In genomic region chr10:107925306-107925705, GRCm38 (mm10) we compare ENCODE assay signal across 10 mouse cellular contexts. TPM values are rescaled to one million over a fixed set of nuclear protein-coding genes. Genes with fewer than 3 reads are reported as not detected.
DNase-seq lines count a peak whose midpoint lies in the region; ATAC-seq and TF ChIP-seq lines count a peak whose summit lies in the region.
"Had no signal": no experiment of that assay in that cellular context is flagged by ENCODE, and none has a peak within 500 bp of the region (broad histone marks: within the 10 kb centered on the region; RNA-seq: fewer than 3 reads in every experiment).

No protein-coding gene starts in this region.

- TF ChIP-seq RAD21 in CH12.LX (IDR thresholded peaks at IDR 0.05; ENCODE audit: low read depth, low read length) = peak; percentile 80

- TF ChIP-seq POLR2A in CH12.LX (IDR thresholded peaks at IDR 0.05; ENCODE audit: low read depth, low read length) = no peak
- no peak for TF ChIP-seq POLR2A in brain, embryonic 14.5 days (IDR thresholded peaks at IDR 0.05; ENCODE audit: borderline replicate concordance, extremely low read depth, insufficient read depth, insufficient read length, poor library complexity, severe bottlenecking)

- in situ Hi-C loops in CH12.LX (cut with MboI; ENCODE audit: low pct_ligation_motif_present, low pct_unique_long_range_greater_than_20kb, low sequenced_read_pairs) = loop anchor here (5.0 to 25.0 kb wide), 3 partner anchors 128 to 512 kb away; no protein-coding TSS in a partner anchor

- H3K27ac ChIP-seq in forebrain, embryonic 14.5 days (ENCODE audit: low read depth, low read length) = no peak overlapping the region
- no peak overlapping the region for H3K27ac ChIP-seq in forebrain, embryonic 15.5 days (replicated peaks)
- no peak overlapping the region for H3K27ac ChIP-seq in liver, postnatal 0 days (ENCODE audit: low read depth)
- no peak overlapping the region for H3K27ac ChIP-seq in liver, embryonic 11.5 days (ENCODE audit: low read depth, low read length)
- no peak overlapping the region for H3K27ac ChIP-seq in CH12.LX (ENCODE audit: insufficient read depth, low read depth)

- no peak for TF ChIP-seq EP300 in liver, postnatal 0 days (IDR thresholded peaks at IDR 0.05; ENCODE audit: low read depth)
- TF ChIP-seq EP300 in CH12.LX (IDR thresholded peaks at IDR 0.05; ENCODE audit: low read length) = no peak

- TF ChIP-seq CTCF in liver, postnatal 0 days (IDR thresholded peaks at IDR 0.05; ENCODE audit: low read depth) = peak; percentile 49
- TF ChIP-seq CTCF in CH12.LX (conservative IDR thresholded peaks at IDR 0.05 in 1 of 2, IDR thresholded peaks at IDR 0.05 in 1 of 2; ENCODE audit: low read depth in 2 of 2, low read length in 2 of 2) = peak; percentile 34 to 69; a peak in 3 of 4 replicates
- peak; percentile 37; the same call in 1 of the 2 replicates for TF ChIP-seq CTCF in brain, embryonic 14.5 days (IDR thresholded peaks at IDR 0.05; ENCODE audit: borderline replicate concordance, extremely low read depth, insufficient read depth, insufficient read length)

- peak; percentile 52 for DNase-seq in forebrain, embryonic 14.5 days (ENCODE audit: low spot score)
- no peak for DNase-seq in liver, postnatal 0 days
- no peak for DNase-seq in liver, embryonic 11.5 days (ENCODE audit: low spot score)
- peak; percentile 40 for DNase-seq in CH12.LX (ENCODE audit: extremely low read depth)
- peak; percentile 67 for DNase-seq in brain, embryonic 14.5 days (ENCODE audit: low read depth)
- DNase-seq in frontal cortex, postnatal 25 days (ENCODE audit: low spot score in 2 of 2) = no peak
- no peak for DNase-seq in adrenal gland, postnatal 10 days
- DNase-seq: cerebellum, adult 11 months had no signal

- H3K4me1 ChIP-seq in forebrain, embryonic 14.5 days (ENCODE audit: control insufficient read depth, insufficient read depth, low read length) = no peaks in the 10 kb centered on the region
- H3K4me1 ChIP-seq in forebrain, embryonic 15.5 days = no peaks in the 10 kb centered on the region
- no peaks in the 10 kb centered on the region for H3K4me1 ChIP-seq in liver, postnatal 0 days (ENCODE audit: insufficient read depth)
- no peaks in the 10 kb centered on the region for H3K4me1 ChIP-seq in liver, embryonic 11.5 days (replicated peaks; ENCODE audit: control insufficient read depth, insufficient read depth, low read length)
- H3K4me1 ChIP-seq in CH12.LX (ENCODE audit: control insufficient read depth in 1 of 2, insufficient read depth in 2 of 2) = peaks cover 3 to 27% of the 10 kb centered on the region in 2 experiments; a peak in 3 of 4 replicates

- H3K9ac ChIP-seq in forebrain, embryonic 14.5 days (ENCODE audit: low read length) = no peak overlapping the region
- no peak overlapping the region for H3K9ac ChIP-seq in forebrain, embryonic 15.5 days (replicated peaks)
- no peak overlapping the region for H3K9ac ChIP-seq in liver, postnatal 0 days (replicated peaks)
- no peak overlapping the region for H3K9ac ChIP-seq in liver, embryonic 11.5 days (ENCODE audit: low read depth, low read length)
- no peak overlapping the region for H3K9ac ChIP-seq in CH12.LX (ENCODE audit: insufficient read depth, low read depth)

- no peaks in the 10 kb centered on the region for H3K36me3 ChIP-seq in forebrain, embryonic 14.5 days (ENCODE audit: control insufficient read depth, insufficient read depth, low read length)
- H3K36me3 ChIP-seq in forebrain, embryonic 15.5 days = no peaks in the 10 kb centered on the region
- H3K36me3 ChIP-seq in liver, postnatal 0 days (replicated peaks; ENCODE audit: insufficient read depth, low read length) = no peaks in the 10 kb centered on the region
- no peaks in the 10 kb centered on the region for H3K36me3 ChIP-seq in liver, embryonic 11.5 days (ENCODE audit: control insufficient read depth, insufficient read depth, low read length)
- H3K36me3 ChIP-seq in CH12.LX (replicated peaks in 1 of 2; ENCODE audit: control insufficient read depth in 1 of 2, insufficient read depth in 1 of 2, low read length in 1 of 2) = no peaks in the 10 kb centered on the region

- ATAC-seq in forebrain, embryonic 14.5 days = no peak
- ATAC-seq in forebrain, embryonic 15.5 days (replicated peaks) = no peak
- ATAC-seq in liver, postnatal 0 days = no peak
- no peak for ATAC-seq in liver, embryonic 11.5 days (replicated peaks; ENCODE audit: low FRiP score)

- no peaks in the 10 kb centered on the region for H3K9me3 ChIP-seq in forebrain, embryonic 14.5 days (replicated peaks; ENCODE audit: control insufficient read depth, low read length)
- H3K9me3 ChIP-seq in forebrain, embryonic 15.5 days = no peaks in the 10 kb centered on the region
- no peaks in the 10 kb centered on the region for H3K9me3 ChIP-seq in liver, postnatal 0 days (ENCODE audit: low read length)
- H3K9me3 ChIP-seq in liver, embryonic 11.5 days (ENCODE audit: control insufficient read depth, low read length) = no peaks in the 10 kb centered on the region
- H3K9me3 ChIP-seq in CH12.LX (replicated peaks; ENCODE audit: low read length) = no peaks in the 10 kb centered on the region

- no peak overlapping the region for H3K4me3 ChIP-seq in forebrain, embryonic 14.5 days (ENCODE audit: low read depth, low read length)
- no peak overlapping the region for H3K4me3 ChIP-seq in forebrain, embryonic 15.5 days
- H3K4me3 ChIP-seq in liver, postnatal 0 days (ENCODE audit: low read depth, low read length) = no peak overlapping the region
- no peak overlapping the region for H3K4me3 ChIP-seq in liver, embryonic 11.5 days (ENCODE audit: low read depth, low read length)
- H3K4me3 ChIP-seq in CH12.LX (replicated peaks in 1 of 3; ENCODE audit: low read depth in 2 of 3, low read length in 2 of 3, poor library complexity in 1 of 3) = no peak overlapping the region

- H3K27me3 ChIP-seq in forebrain, embryonic 14.5 days (replicated peaks; ENCODE audit: control insufficient read depth, insufficient read depth, low read length) = no peaks in the 10 kb centered on the region
- no peaks in the 10 kb centered on the region for H3K27me3 ChIP-seq in forebrain, embryonic 15.5 days
- no peaks in the 10 kb centered on the region for H3K27me3 ChIP-seq in liver, postnatal 0 days (ENCODE audit: insufficient read depth, low read length)
- no peaks in the 10 kb centered on the region for H3K27me3 ChIP-seq in liver, embryonic 11.5 days (replicated peaks; ENCODE audit: control insufficient read depth, insufficient read depth, low read length)
- no peaks in the 10 kb centered on the region for H3K27me3 ChIP-seq in CH12.LX (replicated peaks)

- no peaks in the 10 kb centered on the region for H3K79me2 ChIP-seq in CH12.LX (replicated peaks; ENCODE audit: control insufficient read depth, extremely low read depth, insufficient read depth, poor library complexity, severe bottlenecking)

- H3K4me2 ChIP-seq in forebrain, embryonic 14.5 days (ENCODE audit: low read length) = no peak overlapping the region
- H3K4me2 ChIP-seq in forebrain, embryonic 15.5 days (replicated peaks) = no peak overlapping the region
- H3K4me2 ChIP-seq in liver, postnatal 0 days (ENCODE audit: low read depth, low read length) = no peak overlapping the region
- H3K4me2 ChIP-seq in liver, embryonic 11.5 days = no peak overlapping the region
- H3K4me2 ChIP-seq in CH12.LX (ENCODE audit: insufficient read depth, low read depth, poor library complexity, severe bottlenecking) = no peak overlapping the region

- dilution Hi-C loops in CH12.LX (cut with MboI; ENCODE audit: extremely low pct_ligation_motif_present, extremely low pct_unique_long_range_greater_than_20kb, low sequenced_read_pairs) = no loop called here

TF ChIP-seq in CH12.LX, 34 proteins besides CTCF, POLR2A, EP300 and RAD21:
- peak; percentile 4; the same call in 1 of the 2 replicates for TF ChIP-seq ZC3H11A (IDR thresholded peaks at IDR 0.05; ENCODE audit: low read depth, low read length)
- peak; percentile 46 for TF ChIP-seq SMC3 (IDR thresholded peaks at IDR 0.05; ENCODE audit: low read depth, low read length)
- no peak for TF ChIP-seq ELF1 (IDR thresholded peaks at IDR 0.05; ENCODE audit: low read depth, low read length)
- TF ChIP-seq MEF2A (IDR thresholded peaks at IDR 0.05; ENCODE audit: borderline replicate concordance, low read depth, low read length) = peak; percentile 63; the same call in 1 of the 2 replicates

RNA-seq across cellular contexts. Expression of gene Otogl, which starts 13.4 kb away (rescaled TPM):
- 0.03 and 0.05 TPM in 2 replicates for polyA plus RNA-seq in forebrain, embryonic 14.5 days (2014; fragmentation: Nextera tagmentation; extraction: Ambion mirVana)
- polyA plus RNA-seq in forebrain, embryonic 15.5 days (2015; fragmentation: Nextera tagmentation; extraction: Ambion mirVana) = 0.05 and 0.06 TPM in 2 replicates
- not detected in 2 replicates for polyA plus RNA-seq in liver, postnatal 0 days (2015; fragmentation: Nextera tagmentation; extraction: Ambion mirVana)
- polyA plus RNA-seq in liver, embryonic 11.5 days (2014; fragmentation: Nextera tagmentation; extraction: Ambion mirVana) = 0.12 and 0.14 TPM in 2 replicates
- total RNA-seq in CH12.LX (2012; rRNA removed) = 0.59 and 2.1 TPM in 2 replicates
- 3.2 and 3.4 TPM in 2 replicates for total RNA-seq in CH12.LX (2014; rRNA removed)
- 0.82 and 1.1 TPM in 2 replicates for polyA plus RNA-seq in CH12.LX (2012; ENCODE audit: insufficient read length, low read depth)
- polyA plus RNA-seq in brain, embryonic 14.5 days (2012; rRNA removed) = 0.03 and 0.07 TPM in 2 replicates
- total RNA-seq in adrenal gland, postnatal 10 days (2021) = under 1 TPM; 0.09 to 0.15 TPM
- polyA plus RNA-seq: spleen, adult 2 months had no signal

Comparison
In these comparisons a context has a peak if more than half of its experiments do, and no peak if none do; other contexts are left out.
1. DNase-seq: peak in forebrain, embryonic 14.5 days (single experiment), CH12.LX (single experiment) and brain, embryonic 14.5 days (single experiment); none in liver, postnatal 0 days (single experiment), liver, embryonic 11.5 days (single experiment), frontal cortex, postnatal 25 days (0 of 2) and adrenal gland, postnatal 10 days (single experiment).
2. Peak in every context shown above with its lines, with median percentiles within 50 percentile points of each other: CTCF ChIP-seq.